Mouse (Mus musculus): Measurements from ENCODE around the gene Map4k1. TPM values are rescaled to one million over a fixed set of nuclear protein-coding genes. Genes with fewer than 3 reads are reported as not detected.

The Map4k1 gene
- polyA plus RNA-seq, 1 experiment: not detected

DNA sequence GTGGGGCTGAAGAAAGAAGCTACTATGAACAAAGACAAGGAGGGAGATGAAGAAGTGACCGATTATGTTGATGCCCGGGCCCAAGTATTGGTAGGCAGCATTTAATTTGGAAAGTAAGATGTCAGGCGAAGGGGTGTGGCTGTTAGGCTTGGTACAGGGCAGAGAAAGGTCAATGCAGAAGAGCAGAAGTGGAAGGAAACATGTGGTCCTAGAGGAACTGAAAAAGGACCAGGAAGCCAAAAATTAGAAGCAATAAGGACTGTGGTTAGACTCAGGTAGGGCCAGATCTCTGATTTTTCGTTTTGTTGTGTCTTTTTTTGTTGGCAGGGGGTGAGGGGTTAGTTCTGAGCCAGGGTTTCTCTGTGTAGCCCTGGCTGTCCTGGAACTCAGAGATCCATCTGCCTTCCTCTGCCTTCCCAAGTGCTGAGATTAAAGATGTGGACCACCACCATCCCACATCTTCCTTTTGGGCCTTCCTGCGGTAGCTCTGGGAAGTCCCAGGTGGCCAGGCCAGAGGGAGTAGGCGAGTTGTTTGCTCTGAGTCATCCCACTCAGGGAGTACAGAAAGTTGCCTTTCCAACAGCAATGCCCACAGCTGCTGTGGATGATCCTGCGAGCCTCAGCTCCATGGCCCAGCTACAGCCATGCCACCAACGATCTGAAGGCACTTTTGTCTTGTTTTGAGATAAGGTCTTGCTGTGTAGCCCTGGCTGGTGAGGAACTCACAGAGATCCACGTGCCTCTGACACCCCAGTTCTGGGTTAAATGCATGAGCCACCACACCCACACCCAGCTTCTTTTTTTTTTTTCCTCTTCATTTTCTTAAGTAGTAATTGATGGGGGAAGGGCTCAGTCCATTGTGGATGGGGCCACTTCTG, 25.6 kb downstream of the Map4k1 start:
- no peak overlapping the region for H3K4me3 ChIP-seq (ENCODE audit: insufficient read depth, low read depth, low read length)
- WGBS: 72% methylated on average over 9 of the region's 9 CpGs
- no peaks in the 10 kb centered on the region for H3K4me1 ChIP-seq (ENCODE audit: control insufficient read depth, insufficient read depth, low read length)
- TF ChIP-seq POLR2A (IDR thresholded peaks at IDR 0.05; ENCODE audit: insufficient read depth, low read depth, low read length) (no peak), CTCF (IDR thresholded peaks at IDR 0.05; ENCODE audit: insufficient read depth, low read depth, low read length) (no peak)
- H3K27ac ChIP-seq (ENCODE audit: insufficient read depth, low read depth, low read length): no peak overlapping the region

DNA sequence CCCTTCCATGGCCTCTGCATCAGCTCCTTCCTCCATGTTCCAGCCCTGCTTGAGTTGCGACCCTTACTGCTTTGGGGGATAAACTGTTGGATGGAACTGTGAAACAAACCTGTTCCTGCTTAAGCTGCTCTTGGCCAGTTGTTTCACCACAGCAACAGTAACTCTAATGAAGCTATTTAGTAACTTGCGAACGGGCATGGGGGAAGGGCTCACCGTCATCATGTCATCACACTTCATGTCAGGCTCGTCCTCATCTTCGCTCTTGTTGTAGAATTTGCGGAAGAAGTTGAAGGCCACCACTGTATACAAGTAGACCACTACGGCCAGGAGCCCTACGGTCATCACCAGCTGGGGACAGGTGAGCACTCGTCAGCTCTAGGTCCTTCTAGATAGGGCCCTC, 26.3 kb downstream of the Map4k1 start:
- TF ChIP-seq POLR2A (IDR thresholded peaks at IDR 0.05; ENCODE audit: insufficient read depth, low read depth, low read length) (no peak), CTCF (IDR thresholded peaks at IDR 0.05; ENCODE audit: insufficient read depth, low read depth, low read length) (no peak)
- 97% methylated on average over 10 of the region's 10 CpGs for WGBS
- H3K4me3 ChIP-seq (ENCODE audit: insufficient read depth, low read depth, low read length): no peak overlapping the region

DNA sequence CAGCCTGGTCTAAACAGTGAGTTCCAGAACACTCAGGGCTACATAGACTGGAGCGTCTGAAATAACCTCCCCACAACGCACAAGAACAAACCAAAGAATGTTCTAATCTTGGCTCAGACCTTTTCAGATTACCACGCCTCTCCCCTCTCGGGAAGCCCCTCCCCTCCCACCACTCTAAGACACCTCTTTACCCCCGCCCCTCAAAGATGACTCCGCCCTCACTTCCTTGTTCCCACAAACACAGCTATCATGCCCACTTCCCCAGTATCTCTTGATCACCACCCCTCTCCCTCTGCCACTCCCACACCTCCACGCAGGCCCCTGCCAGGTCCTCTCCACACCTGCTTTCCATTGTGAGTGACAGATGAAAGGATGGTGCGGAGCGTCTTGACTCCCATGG, 26.9 kb downstream of the Map4k1 start:
- Histone ChIP-seq H3K27ac (ENCODE audit: insufficient read depth, low read depth, low read length) (no peak overlapping the region), H3K4me3 (ENCODE audit: insufficient read depth, low read depth, low read length) (no peak overlapping the region), H3K4me1 (ENCODE audit: control insufficient read depth, insufficient read depth, low read length) (no peaks in the 10 kb centered on the region)
- WGBS: 70% methylated on average over 9 of the region's 9 CpGs
- no peak for TF ChIP-seq POLR2A (IDR thresholded peaks at IDR 0.05; ENCODE audit: insufficient read depth, low read depth, low read length)
- no peak for TF ChIP-seq CTCF (IDR thresholded peaks at IDR 0.05; ENCODE audit: insufficient read depth, low read depth, low read length)

More for the DNA sequence above, 26.3 kb downstream of the Map4k1 start:
- H3K4me1 ChIP-seq (ENCODE audit: control insufficient read depth, insufficient read depth, low read length): no peaks in the 10 kb centered on the region
- no peak overlapping the region for H3K27ac ChIP-seq (ENCODE audit: insufficient read depth, low read depth, low read length)

DNA sequence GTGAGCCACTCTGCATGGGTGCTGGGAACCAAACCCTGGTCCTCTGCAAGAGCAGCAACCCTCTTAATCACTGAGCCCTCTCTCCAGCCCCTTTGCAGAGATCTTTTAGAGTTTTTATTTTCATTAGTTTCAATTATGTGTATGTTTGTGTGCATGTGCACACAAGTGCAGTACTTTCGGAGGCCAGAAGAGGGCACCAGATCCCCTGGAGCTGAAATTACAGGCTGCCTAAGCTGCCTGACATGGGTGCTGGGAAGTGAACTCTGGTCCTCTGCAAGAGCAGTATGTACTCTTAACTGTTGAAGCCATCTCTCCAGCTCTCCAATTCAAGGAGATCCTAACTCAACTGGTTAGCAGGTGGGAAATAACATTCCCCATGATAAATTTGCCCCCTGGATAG, 33.1 kb downstream of the Map4k1 start:
- H3K27ac ChIP-seq (ENCODE audit: insufficient read depth, low read depth, low read length): no peak overlapping the region
- H3K4me3 ChIP-seq (ENCODE audit: insufficient read depth, low read depth, low read length): no peak overlapping the region
- no peak for TF ChIP-seq POLR2A (IDR thresholded peaks at IDR 0.05; ENCODE audit: insufficient read depth, low read depth, low read length)
- TF ChIP-seq CTCF (IDR thresholded peaks at IDR 0.05; ENCODE audit: insufficient read depth, low read depth, low read length): no peak
- 97% methylated on average over 1 of the region's 1 CpGs for WGBS
- peaks cover 8% of the 10 kb centered on the region for H3K4me1 ChIP-seq (ENCODE audit: control insufficient read depth, insufficient read depth, low read length)

DNA sequence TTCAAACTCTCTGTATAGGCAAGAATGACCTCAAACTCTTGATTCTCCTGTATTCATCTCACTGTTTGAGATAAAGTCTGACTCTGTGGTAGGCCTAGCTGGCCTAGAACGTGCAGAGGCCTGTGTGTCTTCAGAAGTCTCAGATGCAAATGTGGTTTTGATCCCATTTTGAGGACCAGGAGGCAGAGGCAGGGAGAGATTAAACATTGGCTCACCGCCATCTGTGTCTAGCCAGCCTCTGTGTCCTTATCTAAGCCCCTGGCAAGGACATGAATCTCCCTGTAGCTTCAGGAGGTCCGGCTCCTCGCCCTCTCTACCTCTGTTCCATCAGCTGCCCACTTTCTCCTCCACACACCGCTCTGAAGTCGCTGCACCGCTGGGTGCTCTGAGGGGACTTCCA, 34.6 kb downstream of the Map4k1 start:
- Histone ChIP-seq H3K27ac (ENCODE audit: insufficient read depth, low read depth, low read length) (no peak overlapping the region), H3K4me1 (ENCODE audit: control insufficient read depth, insufficient read depth, low read length) (peaks cover 8% of the 10 kb centered on the region), H3K4me3 (ENCODE audit: insufficient read depth, low read depth, low read length) (no peak overlapping the region)
- WGBS: 91% methylated on average over 7 of the region's 7 CpGs
- TF ChIP-seq POLR2A (IDR thresholded peaks at IDR 0.05; ENCODE audit: insufficient read depth, low read depth, low read length): no peak
- no peak for TF ChIP-seq CTCF (IDR thresholded peaks at IDR 0.05; ENCODE audit: insufficient read depth, low read depth, low read length)

DNA sequence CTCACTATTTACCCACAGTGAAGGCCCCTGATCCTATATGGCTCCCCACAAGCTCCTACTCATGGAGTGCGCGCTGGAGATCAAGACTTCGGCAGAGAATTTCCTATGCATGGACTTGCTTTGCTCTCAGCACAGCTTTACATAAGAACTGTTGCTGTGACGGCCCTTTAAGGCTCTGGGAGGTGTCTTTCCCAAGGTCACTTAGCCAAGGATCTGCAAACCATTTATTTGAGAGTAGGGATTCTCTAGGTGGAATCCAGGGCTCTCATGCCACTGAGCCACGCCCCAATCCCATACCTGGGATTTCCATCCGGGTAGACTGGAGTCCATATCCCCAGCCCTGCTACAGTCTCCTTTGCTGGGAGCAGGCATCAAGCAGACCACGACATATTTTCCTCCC, 35.4 kb downstream of the Map4k1 start:
- Histone ChIP-seq H3K27ac (ENCODE audit: insufficient read depth, low read depth, low read length) (no peak overlapping the region), H3K4me3 (ENCODE audit: insufficient read depth, low read depth, low read length) (no peak overlapping the region), H3K4me1 (ENCODE audit: control insufficient read depth, insufficient read depth, low read length) (peaks cover 8% of the 10 kb centered on the region)
- WGBS: 90% methylated on average over 7 of the region's 7 CpGs
- no peak for TF ChIP-seq CTCF (IDR thresholded peaks at IDR 0.05; ENCODE audit: insufficient read depth, low read depth, low read length)

DNA sequence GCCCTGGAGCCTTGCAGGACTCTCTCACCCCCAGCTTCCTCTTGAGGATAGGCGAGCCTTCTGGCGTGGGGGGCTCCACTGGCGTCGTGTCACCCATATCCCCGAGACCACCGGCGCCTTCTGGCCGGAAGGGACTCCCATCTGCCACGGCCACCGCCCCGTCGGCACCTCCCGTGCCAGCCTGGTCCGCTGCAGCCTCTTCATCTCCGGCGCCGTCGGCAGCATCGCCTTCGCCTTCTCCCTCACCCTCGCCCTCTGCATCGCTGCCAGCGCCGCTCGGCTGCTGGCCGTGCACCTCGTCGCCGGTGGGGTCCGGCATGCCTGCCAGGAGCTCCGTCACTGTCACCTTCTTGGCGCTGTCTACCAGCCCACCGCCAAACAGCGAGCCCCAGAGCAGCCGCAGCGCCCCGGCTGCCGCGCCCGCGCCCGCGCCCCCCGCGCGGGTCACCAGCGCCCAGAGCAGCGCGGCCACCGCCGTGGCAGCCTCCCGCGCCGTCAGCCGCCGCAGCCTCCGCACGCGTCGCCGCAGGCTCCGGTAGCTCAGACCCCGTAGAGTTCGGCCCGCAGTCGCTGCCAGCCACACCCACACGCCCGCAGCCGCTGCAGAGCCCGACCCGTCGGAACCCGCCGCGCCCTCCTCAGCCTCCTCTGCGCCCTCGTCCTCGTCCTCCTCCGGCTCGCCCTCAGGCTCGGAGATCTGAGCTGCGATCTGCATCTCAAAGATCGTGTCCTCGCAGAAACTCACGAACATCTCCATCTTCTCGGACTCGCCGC, 37.8 kb downstream of the Map4k1 start:
- H3K4me3 ChIP-seq (ENCODE audit: insufficient read depth, low read depth, low read length): peak overlapping the region; percentile 30

DNA sequence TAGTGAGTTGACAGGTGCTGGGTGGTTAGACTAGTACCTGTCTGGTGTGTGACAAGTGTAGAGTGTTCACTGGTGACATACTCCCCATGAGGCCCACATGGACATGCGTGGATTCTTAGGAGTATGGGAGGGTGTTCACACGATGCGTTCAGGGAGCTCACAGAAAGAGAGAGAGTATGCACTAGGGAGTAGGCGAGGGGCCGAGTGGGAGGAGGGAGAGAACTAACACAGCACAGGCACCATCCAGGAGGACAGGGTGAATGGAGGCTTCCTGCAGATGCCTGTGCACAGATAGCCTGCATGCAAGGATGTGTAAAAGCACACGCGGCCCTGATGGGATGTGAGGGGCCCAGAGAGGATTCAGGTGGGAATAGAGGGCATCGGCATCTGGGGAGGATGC, 40.6 kb downstream of the Map4k1 start:
- peaks cover 8% of the 10 kb centered on the region for H3K4me1 ChIP-seq (ENCODE audit: control insufficient read depth, insufficient read depth, low read length)
- WGBS: 83% methylated on average over 8 of the region's 8 CpGs
- TF ChIP-seq CTCF (IDR thresholded peaks at IDR 0.05; ENCODE audit: insufficient read depth, low read depth, low read length) (no peak), POLR2A (IDR thresholded peaks at IDR 0.05; ENCODE audit: insufficient read depth, low read depth, low read length) (no peak)
- no peak overlapping the region for H3K27ac ChIP-seq (ENCODE audit: insufficient read depth, low read depth, low read length)
- H3K4me3 ChIP-seq (ENCODE audit: insufficient read depth, low read depth, low read length): no peak overlapping the region

More for the DNA sequence above, 37.8 kb downstream of the Map4k1 start:
- Histone ChIP-seq H3K27ac (ENCODE audit: insufficient read depth, low read depth, low read length) (no peak overlapping the region), H3K4me1 (ENCODE audit: control insufficient read depth, insufficient read depth, low read length) (peaks cover 8% of the 10 kb centered on the region)
- TF ChIP-seq POLR2A (IDR thresholded peaks at IDR 0.05; ENCODE audit: insufficient read depth, low read depth, low read length) (no peak), CTCF (IDR thresholded peaks at IDR 0.05; ENCODE audit: insufficient read depth, low read depth, low read length) (no peak)
- 5% methylated on average over 88 of the region's 88 CpGs for WGBS

DNA sequence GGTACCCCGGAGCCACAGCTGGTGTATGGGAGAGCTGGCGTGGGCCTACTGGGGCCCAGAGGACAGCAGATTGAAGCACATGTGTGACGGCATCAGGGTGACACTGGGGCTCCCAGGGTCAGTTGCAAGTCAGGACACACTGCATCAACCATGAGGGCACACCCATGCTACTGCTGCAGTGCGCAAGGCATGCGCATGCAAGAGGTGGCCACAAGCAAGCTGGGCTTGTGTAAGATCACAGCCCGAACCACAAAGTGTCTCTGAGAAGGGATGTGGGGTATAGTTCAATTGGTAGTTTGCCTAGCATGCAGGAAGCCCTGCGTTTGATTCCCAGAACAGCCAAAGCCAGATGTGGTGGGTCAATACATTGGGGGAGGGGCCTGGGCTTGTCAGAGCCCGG, 41.7 kb downstream of the Map4k1 start:
- WGBS: 96% methylated on average over 8 of the region's 8 CpGs
- Histone ChIP-seq H3K4me3 (ENCODE audit: insufficient read depth, low read depth, low read length) (no peak overlapping the region), H3K4me1 (ENCODE audit: control insufficient read depth, insufficient read depth, low read length) (peaks cover 8% of the 10 kb centered on the region), H3K27ac (ENCODE audit: insufficient read depth, low read depth, low read length) (no peak overlapping the region)
- TF ChIP-seq CTCF (IDR thresholded peaks at IDR 0.05; ENCODE audit: insufficient read depth, low read depth, low read length) (no peak), POLR2A (IDR thresholded peaks at IDR 0.05; ENCODE audit: insufficient read depth, low read depth, low read length) (no peak)

Measured in olfactory bulb, adult 2 months (tissue).